Mouse (Mus musculus) embryonic fibroblast, embryonic 13.5 days (primary cell): ENCODE data around the gene Pink1. TPM values are rescaled to one million over a fixed set of nuclear protein-coding genes. Genes with fewer than 3 reads are reported as not detected.

Source experiments
- H3K27ac ChIP-seq: 2 replicates; pipeline ENCODE4 v1.5.1; 2012; ENCODE audit warnings: low read length, control low read depth, inconsistent platforms; ENCODE audit not compliant: insufficient read depth
- H3K4me1 ChIP-seq: 2 replicates; pipeline ENCODE4 v1.6.1; 2011; ENCODE audit warnings: low read length; ENCODE audit not compliant: control insufficient read depth, insufficient read depth
- H3K4me3 ChIP-seq: 2 replicates; pipeline ENCODE4 v1.5.1; 2011; ENCODE audit warnings: mild to moderate bottlenecking, control low read depth, low read length; ENCODE audit not compliant: insufficient read depth
- CTCF ChIP-seq: IDR thresholded peaks from 2 replicates; pipeline ENCODE4 v1.5.1; 2011; ENCODE audit warnings: mild to moderate bottlenecking, control low read depth, low read length, moderate library complexity, borderline replicate concordance; ENCODE audit not compliant: insufficient read depth
- POLR2A ChIP-seq: IDR thresholded peaks from 2 replicates; pipeline ENCODE4 v1.6.1; 2011; ENCODE audit warnings: low read depth, mild to moderate bottlenecking, control low read depth, low read length, moderate library complexity
- polyA plus RNA-seq: library from polyadenylated mRNA; stranded (reverse); fragments of >200 nt; gene quantifications from 2 replicates; pipeline ENCODE4 v1.2.4, GENCODE M21; 2011; ENCODE audit warnings: low read depth; ENCODE audit not compliant: missing spikeins, insufficient read length

Gene Pink1
- polyA plus RNA-seq, 1 experiment, result 19.1 TPM

GRCm38 (mm10) chr4:138343341-138343837, 17.3 kb upstream of the Pink1 start:
- H3K4me1 ChIP-seq, result peaks cover 6% of the 10 kb centered on the region; the same call in 1 of the 2 replicates
- H3K4me3 ChIP-seq, result no peak overlapping the region
- TF ChIP-seq CTCF, result no peak
- no peak for TF ChIP-seq POLR2A
- H3K27ac ChIP-seq, result no peak overlapping the region

- Histone ChIP-seq H3K4me1 (peaks cover 6% of the 10 kb centered on the region; the same call in 1 of the 2 replicates), H3K4me3 (no peak overlapping the region), H3K27ac (no peak overlapping the region)
- TF ChIP-seq POLR2A (no peak), CTCF (no peak)
Observed at GRCm38 (mm10) chr4:138342778-138343177, 16.7 kb upstream of the Pink1 start.

GRCm38 (mm10) chr4:138342048-138342447, 15.9 kb upstream of the Pink1 start:
- Histone ChIP-seq H3K27ac (no peak overlapping the region), H3K4me3 (no peak overlapping the region), H3K4me1 (peaks cover 6% of the 10 kb centered on the region; the same call in 1 of the 2 replicates)
- no peak for TF ChIP-seq POLR2A
- TF ChIP-seq CTCF, result no peak

GRCm38 (mm10) chr4:138341393-138341792, 15.3 kb upstream of the Pink1 start:
- TF ChIP-seq POLR2A, result no peak
- no peak for TF ChIP-seq CTCF
- Histone ChIP-seq H3K4me1 (peaks cover 6% of the 10 kb centered on the region; the same call in 1 of the 2 replicates), H3K27ac (no peak overlapping the region), H3K4me3 (no peak overlapping the region)

GRCm38 (mm10) chr4:138339963-138340362, 13.9 kb upstream of the Pink1 start:
- H3K27ac ChIP-seq, result no peak overlapping the region
- peaks cover 6% of the 10 kb centered on the region; the same call in 1 of the 2 replicates for H3K4me1 ChIP-seq
- H3K4me3 ChIP-seq, result no peak overlapping the region
- TF ChIP-seq POLR2A (no peak), CTCF (no peak)

GRCm38 (mm10) chr4:138337341-138337740, 11.2 kb upstream of the Pink1 start:
- TF ChIP-seq CTCF (no peak), POLR2A (no peak)
- Histone ChIP-seq H3K27ac (no peak overlapping the region), H3K4me1 (no peaks in the 10 kb centered on the region), H3K4me3 (no peak overlapping the region)

GRCm38 (mm10) chr4:138336876-138337275, 10.8 kb upstream of the Pink1 start:
- no peak overlapping the region for H3K4me3 ChIP-seq
- TF ChIP-seq CTCF (no peak), POLR2A (no peak)
- H3K4me1 ChIP-seq, result no peaks in the 10 kb centered on the region
- H3K27ac ChIP-seq, result no peak overlapping the region

GRCm38 (mm10) chr4:138335648-138336047, 9.5 kb upstream of the Pink1 start:
- no peak for TF ChIP-seq CTCF
- TF ChIP-seq POLR2A, result no peak
- no peaks in the 10 kb centered on the region for H3K4me1 ChIP-seq
- H3K4me3 ChIP-seq, result no peak overlapping the region
- H3K27ac ChIP-seq, result no peak overlapping the region

GRCm38 (mm10) chr4:138335036-138335435, 8.9 kb upstream of the Pink1 start:
- Histone ChIP-seq H3K4me3 (no peak overlapping the region), H3K27ac (no peak overlapping the region), H3K4me1 (no peaks in the 10 kb centered on the region)
- TF ChIP-seq POLR2A (no peak), CTCF (no peak)

GRCm38 (mm10) chr4:138333135-138333534, 7.0 kb upstream of the Pink1 start:
- Histone ChIP-seq H3K27ac (no peak overlapping the region), H3K4me3 (no peak overlapping the region), H3K4me1 (no peaks in the 10 kb centered on the region)
- no peak for TF ChIP-seq CTCF
- TF ChIP-seq POLR2A, result no peak

- H3K4me3 ChIP-seq, result no peak overlapping the region
- TF ChIP-seq CTCF (no peak), POLR2A (no peak)
- H3K27ac ChIP-seq, result no peak overlapping the region
- no peaks in the 10 kb centered on the region for H3K4me1 ChIP-seq
Observed at GRCm38 (mm10) chr4:138331647-138332046, 5.5 kb upstream of the Pink1 start.
